Mouse (Mus musculus) ES-Bruce4 (cell line): ENCODE measurements around the gene Ldb3.

Experiments used
- CTCF ChIP-seq: IDR thresholded peaks from one replicate; pipeline ENCODE4 v1.8.1; 2011; ENCODE audit warnings: low read depth, low read length
- EP300 ChIP-seq: IDR thresholded peaks from 2 replicates; pipeline ENCODE4 v1.6.1; 2011; ENCODE audit warnings: low read depth, low read length; ENCODE audit not compliant: insufficient read depth
- POLR2A ChIP-seq: IDR thresholded peaks from one replicate; pipeline ENCODE4 v1.8.1; 2011; ENCODE audit warnings: low read length; ENCODE audit not compliant: insufficient read depth

- TF ChIP-seq POLR2A (no peak), CTCF (no peak), EP300 (no peak)
Measured at GRCm38 (mm10) chr14:34514120-34514519, 74.4 kb downstream of the Ldb3 start.
